Mouse (Mus musculus): ENCODE measurements around the gene Gm10912. TPM values are rescaled to one million over a fixed set of nuclear protein-coding genes. Genes with fewer than 3 reads are reported as not detected.

Gm10912 gene
- polyA plus RNA-seq, 1 experiment from 2014 or later: not detected

DNA sequence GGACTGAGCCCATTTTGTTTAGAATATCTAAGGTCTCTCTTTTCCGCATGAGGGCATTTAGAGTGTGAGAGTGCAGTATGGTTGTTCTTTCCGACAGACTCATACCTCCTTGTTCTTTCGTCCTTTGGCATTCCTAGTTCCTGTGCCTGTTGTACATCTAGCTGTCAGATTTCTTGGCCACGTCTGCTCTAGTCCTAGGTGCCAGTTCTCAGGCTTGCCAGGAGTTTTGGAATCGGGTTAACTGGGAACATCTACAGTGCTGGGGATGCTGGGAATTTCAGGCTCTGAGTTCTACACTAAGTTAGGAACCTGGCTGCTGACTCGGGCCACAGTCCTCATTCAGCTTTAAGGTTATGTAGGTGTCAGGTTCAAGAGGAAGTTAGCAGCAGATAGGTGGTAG lies 30.0 kb upstream of the Gm10912 start:
- ATAC-seq (ENCODE audit: low FRiP score) (no peak), DNase-seq (ENCODE audit: low spot score) (no peak)
- Histone ChIP-seq H3K27me3 (ENCODE audit: control insufficient read depth, insufficient read depth, low read length) (no peaks in the 10 kb centered on the region), H3K4me3 (replicated peaks; ENCODE audit: low read length) (no peak overlapping the region), H3K4me1 (replicated peaks; ENCODE audit: control insufficient read depth, insufficient read depth, low read length) (no peaks in the 10 kb centered on the region), H3K36me3 (replicated peaks; ENCODE audit: control insufficient read depth, insufficient read depth) (peaks cover 82% of the 10 kb centered on the region), H3K4me2 (replicated peaks) (no peak overlapping the region), H3K27ac (no peak overlapping the region), H3K9me3 (ENCODE audit: control insufficient read depth, low read length) (no peaks in the 10 kb centered on the region), H3K9ac (no peak overlapping the region)
- WGBS: 95% methylated on average over 6 of the region's 6 CpGs

GRCm38 (mm10) chr2:104036316-104036715 lies 29.3 kb upstream of the Gm10912 start:
- 66% methylated on average over 3 of the region's 3 CpGs for WGBS
- DNase-seq (ENCODE audit: low spot score) (no peak), ATAC-seq (ENCODE audit: low FRiP score) (no peak)
- peaks cover 82% of the 10 kb centered on the region for H3K36me3 ChIP-seq (replicated peaks; ENCODE audit: control insufficient read depth, insufficient read depth)
- H3K4me1 ChIP-seq (replicated peaks; ENCODE audit: control insufficient read depth, insufficient read depth, low read length): no peaks in the 10 kb centered on the region
- no peak overlapping the region for H3K9ac ChIP-seq
- no peak overlapping the region for H3K27ac ChIP-seq
- no peak overlapping the region for H3K4me2 ChIP-seq (replicated peaks)
- H3K27me3 ChIP-seq (ENCODE audit: control insufficient read depth, insufficient read depth, low read length): no peaks in the 10 kb centered on the region
- H3K9me3 ChIP-seq (ENCODE audit: control insufficient read depth, low read length): no peaks in the 10 kb centered on the region
- no peak overlapping the region for H3K4me3 ChIP-seq (replicated peaks; ENCODE audit: low read length)

DNA sequence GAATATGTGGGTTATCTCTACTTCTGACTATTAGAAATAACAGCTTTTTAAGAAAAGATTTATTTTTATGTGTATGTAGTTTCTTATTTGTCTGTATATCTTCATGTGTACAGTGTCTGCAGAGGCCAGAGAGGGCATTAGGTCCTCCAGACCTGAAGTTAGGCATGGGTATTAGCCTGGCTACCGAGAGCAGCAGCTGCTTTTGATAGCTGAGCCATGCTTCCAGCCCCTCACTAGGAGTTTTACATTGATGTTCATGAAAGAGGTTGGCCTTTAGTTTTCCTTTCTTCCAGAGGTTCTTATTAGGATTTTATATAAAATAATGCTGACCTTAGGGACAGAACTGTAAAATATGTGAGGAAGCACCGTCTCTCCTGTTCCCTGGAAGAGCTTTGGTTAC lies 27.4 kb upstream of the Gm10912 start:
- no peak for DNase-seq (ENCODE audit: low spot score)
- H3K27ac ChIP-seq: no peak overlapping the region
- no peak for ATAC-seq (ENCODE audit: low FRiP score)
- no peak overlapping the region for H3K4me3 ChIP-seq (replicated peaks; ENCODE audit: low read length)
- H3K9me3 ChIP-seq (ENCODE audit: control insufficient read depth, low read length): no peaks in the 10 kb centered on the region
- WGBS: 52% methylated on average over 2 of the region's 2 CpGs
- no peak overlapping the region for H3K9ac ChIP-seq
- H3K36me3 ChIP-seq (replicated peaks; ENCODE audit: control insufficient read depth, insufficient read depth): peaks cover 75% of the 10 kb centered on the region
- no peaks in the 10 kb centered on the region for H3K4me1 ChIP-seq (replicated peaks; ENCODE audit: control insufficient read depth, insufficient read depth, low read length)
- H3K27me3 ChIP-seq (ENCODE audit: control insufficient read depth, insufficient read depth, low read length): no peaks in the 10 kb centered on the region
- no peak overlapping the region for H3K4me2 ChIP-seq (replicated peaks)

DNA sequence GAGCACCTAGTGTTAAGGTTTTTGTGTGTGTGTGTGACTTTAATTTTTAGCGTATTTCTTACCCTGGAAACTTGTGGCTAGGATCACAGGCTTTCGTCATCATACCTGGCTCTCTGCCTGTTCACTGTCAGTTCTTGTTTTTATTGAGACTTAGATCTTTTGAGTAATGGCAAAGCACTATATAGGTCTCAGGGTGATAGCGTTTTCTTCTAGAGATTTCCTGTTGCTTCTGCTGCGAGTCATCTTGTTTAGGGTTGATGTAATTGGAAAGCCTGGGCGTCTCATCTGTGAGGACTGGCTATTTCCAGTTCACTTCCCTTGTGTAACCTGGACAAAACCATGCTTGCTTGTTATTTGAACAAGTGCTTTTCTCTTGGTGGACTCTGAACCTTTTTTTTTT lies 24.0 kb upstream of the Gm10912 start:
- H3K9me3 ChIP-seq (ENCODE audit: control insufficient read depth, low read length): no peaks in the 10 kb centered on the region
- H3K4me3 ChIP-seq (replicated peaks; ENCODE audit: low read length): no peak overlapping the region
- no peak overlapping the region for H3K27ac ChIP-seq
- no peaks in the 10 kb centered on the region for H3K27me3 ChIP-seq (ENCODE audit: control insufficient read depth, insufficient read depth, low read length)
- WGBS: 81% methylated on average over 5 of the region's 5 CpGs
- DNase-seq (ENCODE audit: low spot score) (no peak), ATAC-seq (ENCODE audit: low FRiP score) (no peak)
- H3K4me1 ChIP-seq (replicated peaks; ENCODE audit: control insufficient read depth, insufficient read depth, low read length): no peaks in the 10 kb centered on the region
- H3K4me2 ChIP-seq (replicated peaks): no peak overlapping the region
- H3K36me3 ChIP-seq (replicated peaks; ENCODE audit: control insufficient read depth, insufficient read depth): peaks cover 67% of the 10 kb centered on the region
- H3K9ac ChIP-seq: no peak overlapping the region

- H3K4me1 ChIP-seq (replicated peaks; ENCODE audit: control insufficient read depth, insufficient read depth, low read length): no peaks in the 10 kb centered on the region
These were observed 22.9 kb upstream of the Gm10912 start for GRCm38 (mm10) chr2:104042766-104043165.

DNA sequence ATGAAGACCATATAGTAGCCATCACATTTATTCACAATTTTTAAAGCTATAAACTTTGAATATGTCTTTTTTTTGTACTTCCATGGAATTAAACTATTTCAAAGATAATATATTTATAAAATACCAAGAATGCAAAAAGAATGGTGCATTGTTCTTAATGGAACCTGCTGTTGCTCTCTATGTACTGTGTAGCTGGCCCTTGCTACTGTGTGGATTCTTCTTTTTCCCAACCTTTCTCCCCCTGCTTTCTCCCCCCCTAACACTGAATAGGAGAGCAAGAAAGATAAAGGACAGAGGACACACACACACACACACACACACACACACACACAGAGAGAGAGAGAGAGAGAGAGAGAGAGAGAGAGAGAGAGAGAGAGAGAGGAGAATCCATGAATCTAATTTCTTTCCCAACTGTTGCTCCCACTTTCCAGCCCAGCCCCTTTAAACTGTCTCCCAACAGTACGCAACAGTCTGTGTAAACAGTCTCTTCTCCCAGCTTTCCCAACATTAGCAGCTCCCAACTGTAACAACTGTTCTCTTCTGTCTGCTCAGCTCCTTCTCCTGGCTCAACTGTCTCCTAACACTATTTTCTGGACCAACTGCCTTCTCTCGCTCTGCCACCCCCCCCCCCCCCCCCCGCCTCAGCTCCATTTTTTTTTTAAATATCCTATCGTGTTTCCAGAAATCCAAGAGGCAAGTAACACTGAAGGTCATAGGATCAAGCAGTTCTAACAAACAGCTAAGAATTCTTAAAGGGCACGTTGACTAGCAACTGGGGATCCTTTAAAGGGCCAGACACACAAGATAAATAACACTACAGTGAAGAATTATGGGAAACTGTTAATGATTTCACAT lies 21.8 kb upstream of the Gm10912 start:
- ATAC-seq (ENCODE audit: low FRiP score): no peak
- Histone ChIP-seq H3K4me1 (replicated peaks; ENCODE audit: control insufficient read depth, insufficient read depth, low read length) (no peaks in the 10 kb centered on the region), H3K9ac (no peak overlapping the region), H3K27me3 (ENCODE audit: control insufficient read depth, insufficient read depth, low read length) (no peaks in the 10 kb centered on the region), H3K36me3 (replicated peaks; ENCODE audit: control insufficient read depth, insufficient read depth) (peaks cover 65% of the 10 kb centered on the region), H3K4me2 (replicated peaks) (no peak overlapping the region), H3K4me3 (replicated peaks; ENCODE audit: low read length) (no peak overlapping the region), H3K27ac (no peak overlapping the region), H3K9me3 (ENCODE audit: control insufficient read depth, low read length) (no peaks in the 10 kb centered on the region)
- no peak for DNase-seq (ENCODE audit: low spot score)
- WGBS: 55% methylated on average over 5 of the region's 5 CpGs

More at GRCm38 (mm10) chr2:104042766-104043165, 22.9 kb upstream of the Gm10912 start:
- no peaks in the 10 kb centered on the region for H3K9me3 ChIP-seq (ENCODE audit: control insufficient read depth, low read length)
- peaks cover 62% of the 10 kb centered on the region for H3K36me3 ChIP-seq (replicated peaks; ENCODE audit: control insufficient read depth, insufficient read depth)
- no peak overlapping the region for H3K9ac ChIP-seq
- H3K4me3 ChIP-seq (replicated peaks; ENCODE audit: low read length): no peak overlapping the region
- DNase-seq (ENCODE audit: low spot score) (no peak), ATAC-seq (ENCODE audit: low FRiP score) (no peak)
- H3K4me2 ChIP-seq (replicated peaks): no peak overlapping the region
- no peaks in the 10 kb centered on the region for H3K27me3 ChIP-seq (ENCODE audit: control insufficient read depth, insufficient read depth, low read length)
- H3K27ac ChIP-seq: no peak overlapping the region
- WGBS: 97% methylated on average over 15 of the region's 15 CpGs

DNA sequence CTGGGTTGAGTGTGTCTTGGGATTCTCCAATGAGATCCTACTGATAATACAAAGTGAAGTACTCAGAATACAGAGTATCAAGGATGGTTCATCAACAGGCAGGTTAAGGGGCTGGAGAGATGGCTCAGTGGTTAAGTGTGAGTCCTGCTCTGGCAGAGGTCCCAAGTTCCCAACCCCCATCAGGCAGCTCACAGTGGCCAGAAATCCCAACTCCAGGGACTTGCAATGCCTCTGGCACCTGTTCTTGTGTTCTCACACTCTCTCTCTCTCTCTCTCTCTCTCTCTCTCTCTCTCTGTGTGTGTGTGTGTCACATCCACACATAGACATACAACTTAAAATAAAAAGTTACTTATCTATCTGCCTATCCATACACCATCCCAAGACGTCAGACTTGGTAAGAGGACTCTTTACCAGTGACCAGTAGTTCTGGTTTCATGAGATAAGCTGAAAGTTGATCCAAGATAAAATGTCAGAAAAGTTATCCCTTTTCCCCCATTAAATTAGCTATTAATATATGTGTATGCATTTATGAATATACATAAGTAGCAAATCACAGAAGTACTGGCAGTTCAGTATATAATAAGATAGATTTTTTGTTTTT lies 21.0 kb upstream of the Gm10912 start:
- Histone ChIP-seq H3K27ac (no peak overlapping the region), H3K9ac (no peak overlapping the region), H3K4me2 (replicated peaks) (no peak overlapping the region), H3K27me3 (ENCODE audit: control insufficient read depth, insufficient read depth, low read length) (no peaks in the 10 kb centered on the region), H3K4me1 (replicated peaks; ENCODE audit: control insufficient read depth, insufficient read depth, low read length) (no peaks in the 10 kb centered on the region), H3K9me3 (ENCODE audit: control insufficient read depth, low read length) (no peaks in the 10 kb centered on the region), H3K4me3 (replicated peaks; ENCODE audit: low read length) (no peak overlapping the region), H3K36me3 (replicated peaks; ENCODE audit: control insufficient read depth, insufficient read depth) (peaks cover 63% of the 10 kb centered on the region)
- 73% methylated on average over 1 of the region's 1 CpGs for WGBS
- no peak for ATAC-seq (ENCODE audit: low FRiP score)
- DNase-seq (ENCODE audit: low spot score): no peak

DNA sequence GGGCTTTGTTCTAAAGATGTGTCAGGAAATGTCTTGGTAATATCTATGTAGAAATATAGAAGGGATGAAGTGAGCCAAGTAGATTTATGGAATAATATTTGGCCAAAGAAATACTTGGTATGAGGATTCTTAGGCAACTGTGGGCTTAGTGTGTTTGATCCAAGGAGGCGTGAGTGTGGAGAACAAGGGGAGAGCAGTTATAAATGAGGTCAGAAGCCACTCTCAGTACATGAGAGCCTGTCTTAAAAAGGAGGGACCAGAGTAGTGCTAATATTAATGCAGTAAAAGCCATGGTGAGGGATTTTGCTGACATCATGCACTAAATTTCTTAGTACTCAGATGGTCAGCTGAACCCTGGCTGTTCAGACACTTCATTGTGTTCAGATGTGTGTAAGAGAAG lies 7.2 kb upstream of the Gm10912 start:
- ATAC-seq (ENCODE audit: low FRiP score) (no peak), DNase-seq (ENCODE audit: low spot score) (no peak)
- no peak overlapping the region for H3K4me3 ChIP-seq (replicated peaks; ENCODE audit: low read length)
- WGBS: 88% methylated on average over 1 of the region's 1 CpGs
- H3K9ac ChIP-seq: no peak overlapping the region
- no peaks in the 10 kb centered on the region for H3K27me3 ChIP-seq (ENCODE audit: control insufficient read depth, insufficient read depth, low read length)
- H3K36me3 ChIP-seq (replicated peaks; ENCODE audit: control insufficient read depth, insufficient read depth): peaks cover 55% of the 10 kb centered on the region
- H3K4me2 ChIP-seq (replicated peaks): no peak overlapping the region
- no peaks in the 10 kb centered on the region for H3K4me1 ChIP-seq (replicated peaks; ENCODE audit: control insufficient read depth, insufficient read depth, low read length)
- no peak overlapping the region for H3K27ac ChIP-seq
- H3K9me3 ChIP-seq (ENCODE audit: control insufficient read depth, low read length): no peaks in the 10 kb centered on the region

GRCm38 (mm10) chr2:104058954-104059353 lies 6.7 kb upstream of the Gm10912 start:
- H3K36me3 ChIP-seq (replicated peaks; ENCODE audit: control insufficient read depth, insufficient read depth): peaks cover 50% of the 10 kb centered on the region
- no peak overlapping the region for H3K9ac ChIP-seq
- ATAC-seq (ENCODE audit: low FRiP score): no peak
- H3K9me3 ChIP-seq (ENCODE audit: control insufficient read depth, low read length): no peaks in the 10 kb centered on the region
- H3K27me3 ChIP-seq (ENCODE audit: control insufficient read depth, insufficient read depth, low read length): no peaks in the 10 kb centered on the region
- no peak overlapping the region for H3K4me2 ChIP-seq (replicated peaks)
- DNase-seq (ENCODE audit: low spot score): no peak
- H3K4me3 ChIP-seq (replicated peaks; ENCODE audit: low read length): no peak overlapping the region
- H3K27ac ChIP-seq: no peak overlapping the region
- WGBS: 95% methylated on average over 4 of the region's 4 CpGs
- no peaks in the 10 kb centered on the region for H3K4me1 ChIP-seq (replicated peaks; ENCODE audit: control insufficient read depth, insufficient read depth, low read length)
